Mouse (Mus musculus): ENCODE results near the gene Cnot11.

DNA sequence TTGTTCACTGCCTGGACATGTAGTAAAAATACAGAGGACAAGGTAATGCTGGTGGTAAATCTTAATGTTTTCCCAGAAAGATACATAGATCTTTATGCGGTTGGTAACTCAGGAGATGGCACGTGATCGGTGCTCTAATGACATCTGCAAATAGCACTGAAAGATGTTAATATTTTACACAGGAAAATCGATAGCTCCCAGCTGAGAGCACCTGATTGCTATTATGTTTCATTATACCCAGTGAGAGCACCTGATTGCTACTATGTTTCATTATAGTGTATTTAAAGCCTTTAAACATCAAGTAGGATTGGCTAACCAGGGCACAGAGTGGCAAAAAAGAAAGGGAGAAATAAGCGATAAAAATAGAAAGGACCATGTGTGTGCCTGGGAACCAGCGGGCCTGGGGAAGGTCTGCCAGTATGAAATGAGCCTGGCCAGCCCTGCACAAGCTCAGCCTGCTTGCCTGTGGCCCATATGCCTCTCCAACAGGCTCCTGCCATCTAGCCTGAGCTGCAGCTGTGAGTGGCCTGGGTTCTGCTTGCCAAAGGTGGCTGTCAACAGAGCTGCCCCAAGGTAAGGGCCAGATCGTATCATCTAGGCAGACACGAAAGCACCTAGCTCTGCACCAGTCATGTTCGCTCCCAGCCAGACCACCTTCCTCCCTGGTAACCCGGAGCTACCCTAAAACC is 19.3 kb upstream of the Cnot11 start:
- TF ChIP-seq POLR2A (IDR thresholded peaks at IDR 0.05; ENCODE audit: low read depth, low read length) (no peak), CTCF (IDR thresholded peaks at IDR 0.05; ENCODE audit: extremely low read depth, insufficient read length, insufficient replicate concordance, low read depth, low read length) (no peak)
